Mouse (Mus musculus) testis, adult 2 months (tissue): ENCODE data around the gene Zbtb39.

Experiments used
- CTCF ChIP-seq: fragments of 200-500 bp; IDR thresholded peaks from 2 replicates; pipeline ENCODE4 v1.5.1; 2012; ENCODE audit warnings: low read depth, mild to moderate bottlenecking, inconsistent platforms, low read length, moderate library complexity; ENCODE audit not compliant: control insufficient read depth, insufficient read depth, insufficient replicate concordance
- POLR2A ChIP-seq: fragments of 200-500 bp; IDR thresholded peaks from 2 replicates; pipeline ENCODE4 v1.6.1; 2012; ENCODE audit warnings: low read depth, mild to moderate bottlenecking, inconsistent platforms, low read length, moderate library complexity; ENCODE audit not compliant: control insufficient read depth

DNA sequence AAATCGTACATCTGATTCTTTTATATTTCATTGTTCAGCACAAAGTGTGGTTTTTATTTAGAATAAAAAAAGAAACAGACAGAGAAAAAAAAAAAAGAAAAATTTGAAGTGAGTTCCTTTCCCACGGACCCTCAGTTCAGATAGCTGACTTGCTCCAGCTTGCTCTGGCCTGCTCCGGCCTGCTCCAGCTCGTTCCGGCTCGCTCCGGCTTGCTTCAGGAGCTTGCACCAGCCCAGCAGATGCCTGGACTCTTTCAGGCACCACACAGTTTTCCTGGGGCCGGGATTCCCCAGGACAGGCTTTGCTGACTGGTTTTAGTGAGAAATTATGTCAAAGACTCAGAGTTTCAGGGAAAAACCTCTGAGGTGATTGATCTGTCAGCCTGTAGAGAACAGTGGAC is 7.9 kb downstream of the Zbtb39 start:
- TF ChIP-seq CTCF, result no peak
- no peak for TF ChIP-seq POLR2A
